Mouse (Mus musculus): Measurements from ENCODE around the gene Col4a1. TPM values are rescaled to one million over a fixed set of nuclear protein-coding genes. Genes with fewer than 3 reads are reported as not detected.

Col4a1 gene
- polyA plus RNA-seq, 1 experiment = 261 TPM

GRCm38 (mm10) chr8:11331561-11331960, 18.9 kb upstream of the Col4a1 start:
- no peak for DNase-seq (ENCODE audit: low spot score)

DNA sequence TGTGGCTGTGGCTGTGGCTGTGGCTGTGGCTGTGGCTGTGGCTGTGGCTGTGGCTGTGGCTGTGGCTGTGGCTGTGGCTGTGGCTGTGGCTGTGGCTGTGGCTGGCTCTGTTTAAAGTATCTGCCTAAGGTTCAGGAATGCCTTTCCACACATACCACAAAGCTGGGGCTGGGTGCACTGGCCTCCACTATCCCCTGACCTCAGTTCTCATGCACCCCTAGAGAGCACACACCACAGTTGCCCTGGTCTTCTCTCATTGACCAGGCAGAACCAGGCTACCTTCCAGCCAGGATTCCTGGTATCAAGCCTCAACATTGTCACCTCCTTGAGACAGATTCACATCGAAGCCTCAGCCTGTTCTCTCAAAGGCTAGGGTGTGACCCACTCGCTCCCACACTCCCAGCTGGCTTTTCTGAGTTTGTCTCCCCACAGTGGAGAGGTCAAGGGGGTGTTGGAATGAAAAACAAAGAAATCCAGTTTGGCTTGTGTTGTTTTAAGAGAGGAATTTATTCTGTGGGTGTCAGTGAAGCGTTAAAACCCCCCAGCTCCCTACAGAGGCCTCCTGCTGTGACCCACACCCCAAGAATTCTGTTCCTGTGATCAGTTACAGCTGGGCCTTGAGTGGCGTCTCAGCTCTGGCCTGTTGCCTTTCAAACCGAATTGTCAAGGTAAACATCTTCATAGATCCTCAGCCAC, 15.2 kb upstream of the Col4a1 start:
- no peak for DNase-seq (ENCODE audit: low spot score)

GRCm38 (mm10) chr8:11327298-11327697, 14.7 kb upstream of the Col4a1 start:
- DNase-seq (ENCODE audit: low spot score) = no peak

- no peak for DNase-seq (ENCODE audit: low spot score)
Measured at GRCm38 (mm10) chr8:11324801-11325395, 12.3 kb upstream of the Col4a1 start.

- no peak for DNase-seq (ENCODE audit: low spot score)
Measured at GRCm38 (mm10) chr8:11323681-11324080, 11.1 kb upstream of the Col4a1 start.

GRCm38 (mm10) chr8:11322724-11323585, 10.3 kb upstream of the Col4a1 start:
- no peak for DNase-seq (ENCODE audit: low spot score)

- no peak for DNase-seq (ENCODE audit: low spot score)
Measured at GRCm38 (mm10) chr8:11321841-11322240, 9.2 kb upstream of the Col4a1 start.

- no peak for DNase-seq (ENCODE audit: low spot score)
Measured at GRCm38 (mm10) chr8:11319405-11319804, 6.8 kb upstream of the Col4a1 start.

GRCm38 (mm10) chr8:11316118-11316517, 3.5 kb upstream of the Col4a1 start:
- no peak for DNase-seq (ENCODE audit: low spot score)

GRCm38 (mm10) chr8:11315179-11315943, 2.7 kb upstream of the Col4a1 start:
- no peak for DNase-seq (ENCODE audit: low spot score)

GRCm38 (mm10) chr8:11314613-11315012, 2.0 kb upstream of the Col4a1 start:
- DNase-seq (ENCODE audit: low spot score) = no peak

- no peak for DNase-seq (ENCODE audit: low spot score)
Measured at GRCm38 (mm10) chr8:11313176-11314111, 818 bp upstream of the Col4a1 start.

- DNase-seq (ENCODE audit: low spot score) = no peak
Measured at GRCm38 (mm10) chr8:11311681-11312348, 811 bp downstream of the Col4a1 start.

- no peak for DNase-seq (ENCODE audit: low spot score)
Measured at GRCm38 (mm10) chr8:11310049-11310448, 2.6 kb downstream of the Col4a1 start.

GRCm38 (mm10) chr8:11309226-11309625, 3.4 kb downstream of the Col4a1 start:
- DNase-seq (ENCODE audit: low spot score) = no peak

GRCm38 (mm10) chr8:11308570-11308998, 4.0 kb downstream of the Col4a1 start:
- no peak for DNase-seq (ENCODE audit: low spot score)

DNA sequence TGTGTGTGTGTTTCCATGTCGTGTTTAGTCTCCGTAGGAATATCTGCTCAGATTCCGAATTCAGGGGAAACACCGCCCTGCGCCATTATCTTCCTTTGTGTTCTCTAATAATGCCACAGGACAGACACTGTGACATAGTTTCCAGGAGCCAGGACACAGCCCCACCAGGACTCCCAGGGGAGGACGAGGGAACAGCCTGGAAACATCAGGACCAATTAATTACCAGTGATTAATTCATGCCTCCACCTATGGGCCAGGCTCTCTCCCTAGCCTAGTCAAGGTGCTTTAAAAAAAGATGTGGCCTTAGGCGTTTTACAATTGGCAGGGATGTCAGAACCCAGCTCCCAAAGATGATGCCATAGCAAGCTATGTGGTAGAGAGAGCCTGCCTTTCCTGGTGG, 5.2 kb downstream of the Col4a1 start:
- no peak for DNase-seq (ENCODE audit: low spot score)

- DNase-seq (ENCODE audit: low spot score) = no peak
Measured at GRCm38 (mm10) chr8:11305539-11305938, 7.1 kb downstream of the Col4a1 start.

- no peak for DNase-seq (ENCODE audit: low spot score)
Measured at GRCm38 (mm10) chr8:11304027-11304601, 8.5 kb downstream of the Col4a1 start.

GRCm38 (mm10) chr8:11300436-11300835, 12.2 kb downstream of the Col4a1 start:
- DNase-seq (ENCODE audit: low spot score) = no peak
